Mouse (Mus musculus): ENCODE results near the gene Epn2. TPM values are rescaled to one million over a fixed set of nuclear protein-coding genes. Genes with fewer than 3 reads are reported as not detected.

Gene Epn2
- polyA plus RNA-seq, 1 experiment from 2014 or later: 28.0 TPM

GRCm38 (mm10) chr11:61478788-61479187 is 100.7 kb downstream of the Epn2 start:
- DNase-seq (ENCODE audit: low spot score) (no peak), ATAC-seq (ENCODE audit: low read depth) (no peak)
- 89% methylated on average over 4 of the region's 4 CpGs for WGBS
- Histone ChIP-seq H3K27me3 (replicated peaks; ENCODE audit: control insufficient read depth, insufficient read depth, low read length) (no peaks in the 10 kb centered on the region), H3K9me3 (ENCODE audit: control insufficient read depth, low read length) (no peaks in the 10 kb centered on the region), H3K4me2 (ENCODE audit: low read depth, low read length) (no peak overlapping the region), H3K4me3 (ENCODE audit: low read depth, low read length) (no peak overlapping the region), H3K9ac (ENCODE audit: low read depth, low read length) (no peak overlapping the region), H3K27ac (replicated peaks; ENCODE audit: low read depth, low read length) (no peak overlapping the region), H3K36me3 (ENCODE audit: control insufficient read depth, insufficient read depth, low read length) (no peaks in the 10 kb centered on the region), H3K4me1 (ENCODE audit: control insufficient read depth, insufficient read depth, low read length) (peaks cover 25% of the 10 kb centered on the region)

GRCm38 (mm10) chr11:61477566-61478508 is 101.7 kb downstream of the Epn2 start:
- Histone ChIP-seq H3K9me3 (ENCODE audit: control insufficient read depth, low read length) (no peaks in the 10 kb centered on the region), H3K9ac (ENCODE audit: low read depth, low read length) (0 out of 2 replicates have a peak overlapping the region, but pooled peaks have one; percentile 15), H3K4me2 (ENCODE audit: low read depth, low read length) (peak overlapping the region; percentile 43), H3K27ac (replicated peaks; ENCODE audit: low read depth, low read length) (peak overlapping the region; percentile 44), H3K27me3 (replicated peaks; ENCODE audit: control insufficient read depth, insufficient read depth, low read length) (no peaks in the 10 kb centered on the region), H3K4me3 (ENCODE audit: low read depth, low read length) (peak overlapping the region; percentile 6; the same call in 1 of the 2 replicates), H3K36me3 (ENCODE audit: control insufficient read depth, insufficient read depth, low read length) (no peaks in the 10 kb centered on the region), H3K4me1 (ENCODE audit: control insufficient read depth, insufficient read depth, low read length) (peaks cover 17% of the 10 kb centered on the region)
- DNase-seq (ENCODE audit: low spot score) (peak; percentile 41), ATAC-seq (ENCODE audit: low read depth) (0 out of 2 replicates have a peak, but pooled peaks have one; percentile 27)
- 56% methylated on average over 17 of the region's 17 CpGs for whole genome bisulfite sequencing

DNA sequence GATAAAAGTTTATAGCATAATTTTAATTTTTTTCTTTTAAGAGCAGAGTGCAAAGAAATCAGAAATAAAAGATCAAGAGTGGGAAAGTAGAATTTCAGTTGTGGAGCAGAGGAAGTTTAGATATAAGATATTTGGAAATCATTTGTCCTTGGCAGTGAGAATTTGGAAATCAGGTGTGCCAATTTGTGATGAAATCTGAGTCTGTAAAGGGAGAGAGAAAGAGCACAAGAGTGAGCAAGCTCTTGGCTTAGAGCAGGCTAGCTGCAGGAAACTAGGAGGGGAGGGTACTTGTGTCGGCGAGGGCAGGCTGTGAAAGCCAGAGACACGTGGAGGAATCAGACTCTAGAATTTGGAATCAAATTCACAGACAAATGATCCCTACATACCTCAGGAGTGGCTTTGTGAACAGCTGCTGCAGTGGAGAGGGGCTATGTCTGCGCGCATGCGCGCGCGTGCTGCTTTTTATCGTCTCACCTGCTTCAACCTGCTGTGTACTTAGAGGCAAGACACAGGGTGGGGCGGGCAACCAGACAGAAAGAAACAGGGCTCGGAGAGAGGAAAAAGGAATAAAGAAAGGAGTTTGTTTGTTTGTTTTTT is 102.6 kb downstream of the Epn2 start:
- peak overlapping the region; percentile 6 for H3K4me3 ChIP-seq (ENCODE audit: low read depth, low read length)
- peak; percentile 80 for DNase-seq (ENCODE audit: low spot score)
- H3K27ac ChIP-seq (replicated peaks; ENCODE audit: low read depth, low read length): peak overlapping the region; percentile 44; the same call in 1 of the 2 replicates
- no peaks in the 10 kb centered on the region for H3K9me3 ChIP-seq (ENCODE audit: control insufficient read depth, low read length)
- no peaks in the 10 kb centered on the region for H3K27me3 ChIP-seq (replicated peaks; ENCODE audit: control insufficient read depth, insufficient read depth, low read length)
- ATAC-seq (ENCODE audit: low read depth): peak; percentile 87
- H3K4me1 ChIP-seq (ENCODE audit: control insufficient read depth, insufficient read depth, low read length): peaks cover 17% of the 10 kb centered on the region
- WGBS: 37% methylated on average over 12 of the region's 12 CpGs
- H3K4me2 ChIP-seq (ENCODE audit: low read depth, low read length): peak overlapping the region; percentile 43
- no peaks in the 10 kb centered on the region for H3K36me3 ChIP-seq (ENCODE audit: control insufficient read depth, insufficient read depth, low read length)
- 0 out of 2 replicates have a peak overlapping the region, but pooled peaks have one; percentile 15 for H3K9ac ChIP-seq (ENCODE audit: low read depth, low read length)

DNA sequence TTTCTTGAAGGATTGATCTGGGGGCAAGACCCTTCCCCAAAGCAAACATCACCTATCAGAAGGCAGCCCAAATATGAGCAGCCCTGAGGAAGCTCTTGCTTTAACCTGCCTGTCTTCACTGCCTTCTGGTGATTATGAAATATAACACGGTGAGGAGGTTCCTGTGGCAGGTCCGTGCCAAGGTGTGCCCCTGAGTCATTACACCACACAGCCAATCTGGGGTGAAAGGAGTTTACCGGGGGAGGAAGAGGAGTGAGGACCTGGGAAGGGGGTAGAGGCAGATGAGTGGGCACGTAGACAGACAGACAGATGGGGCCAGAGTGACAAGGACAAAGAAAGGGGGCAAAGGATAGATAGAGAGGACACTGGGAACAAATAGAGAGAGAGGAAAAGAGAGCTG is 105.9 kb downstream of the Epn2 start:
- H3K27ac ChIP-seq (replicated peaks; ENCODE audit: low read depth, low read length): no peak overlapping the region
- no peaks in the 10 kb centered on the region for H3K27me3 ChIP-seq (replicated peaks; ENCODE audit: control insufficient read depth, insufficient read depth, low read length)
- H3K36me3 ChIP-seq (ENCODE audit: control insufficient read depth, insufficient read depth, low read length): no peaks in the 10 kb centered on the region
- H3K4me3 ChIP-seq (ENCODE audit: low read depth, low read length): no peak overlapping the region
- peaks cover 10% of the 10 kb centered on the region for H3K4me1 ChIP-seq (ENCODE audit: control insufficient read depth, insufficient read depth, low read length)
- no peak overlapping the region for H3K4me2 ChIP-seq (ENCODE audit: low read depth, low read length)
- 55% methylated on average over 4 of the region's 4 CpGs for WGBS
- H3K9me3 ChIP-seq (ENCODE audit: control insufficient read depth, low read length): no peaks in the 10 kb centered on the region
- DNase-seq (ENCODE audit: low spot score): no peak
- ATAC-seq (ENCODE audit: low read depth): no peak
- H3K9ac ChIP-seq (ENCODE audit: low read depth, low read length): no peak overlapping the region

DNA sequence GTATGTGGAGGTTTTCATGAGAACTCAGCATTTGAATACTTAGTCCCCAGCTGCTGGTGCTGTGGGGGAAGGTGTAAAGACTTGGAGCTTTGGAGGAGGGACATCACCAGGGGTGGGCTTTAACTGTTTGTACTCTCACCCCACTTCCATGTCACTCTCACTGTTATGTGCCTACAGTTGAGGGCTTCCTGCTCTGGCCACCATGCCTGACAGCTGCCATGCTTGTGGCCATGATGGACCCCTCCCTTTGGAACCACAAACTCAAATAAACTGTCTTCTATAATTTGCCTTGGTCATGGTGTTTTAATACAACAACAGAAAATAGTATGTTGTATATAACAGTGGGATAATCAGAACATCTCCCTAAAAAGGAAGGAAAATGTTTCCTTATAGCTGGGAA is 108.6 kb downstream of the Epn2 start:
- no peak overlapping the region for H3K4me3 ChIP-seq (ENCODE audit: low read depth, low read length)
- DNase-seq (ENCODE audit: low spot score) (no peak), ATAC-seq (ENCODE audit: low read depth) (no peak)
- 0 out of 2 replicates have a peak, but pooled peaks cover 3% of the 10 kb centered on the region for H3K9me3 ChIP-seq (ENCODE audit: control insufficient read depth, low read length)
- H3K27me3 ChIP-seq (replicated peaks; ENCODE audit: control insufficient read depth, insufficient read depth, low read length): no peaks in the 10 kb centered on the region
- no peak overlapping the region for H3K27ac ChIP-seq (replicated peaks; ENCODE audit: low read depth, low read length)
- H3K4me2 ChIP-seq (ENCODE audit: low read depth, low read length): no peak overlapping the region
- H3K9ac ChIP-seq (ENCODE audit: low read depth, low read length): no peak overlapping the region
- H3K36me3 ChIP-seq (ENCODE audit: control insufficient read depth, insufficient read depth, low read length): no peaks in the 10 kb centered on the region
- H3K4me1 ChIP-seq (ENCODE audit: control insufficient read depth, insufficient read depth, low read length): no peaks in the 10 kb centered on the region; the same call in none of the 2 replicates

- Histone ChIP-seq H3K4me1 (ENCODE audit: control insufficient read depth, insufficient read depth, low read length) (no peaks in the 10 kb centered on the region; the same call in none of the 2 replicates), H3K27ac (replicated peaks; ENCODE audit: low read depth, low read length) (no peak overlapping the region), H3K9ac (ENCODE audit: low read depth, low read length) (no peak overlapping the region), H3K36me3 (ENCODE audit: control insufficient read depth, insufficient read depth, low read length) (no peaks in the 10 kb centered on the region), H3K4me2 (ENCODE audit: low read depth, low read length) (no peak overlapping the region), H3K27me3 (replicated peaks; ENCODE audit: control insufficient read depth, insufficient read depth, low read length) (no peaks in the 10 kb centered on the region), H3K4me3 (ENCODE audit: low read depth, low read length) (no peak overlapping the region), H3K9me3 (ENCODE audit: control insufficient read depth, low read length) (0 out of 2 replicates have a peak, but pooled peaks cover 3% of the 10 kb centered on the region)
- ATAC-seq (ENCODE audit: low read depth): no peak
- no peak for DNase-seq (ENCODE audit: low spot score)
- WGBS: 56% methylated on average over 7 of the region's 7 CpGs
Measured at GRCm38 (mm10) chr11:61469317-61469917, 110.1 kb downstream of the Epn2 start.

DNA sequence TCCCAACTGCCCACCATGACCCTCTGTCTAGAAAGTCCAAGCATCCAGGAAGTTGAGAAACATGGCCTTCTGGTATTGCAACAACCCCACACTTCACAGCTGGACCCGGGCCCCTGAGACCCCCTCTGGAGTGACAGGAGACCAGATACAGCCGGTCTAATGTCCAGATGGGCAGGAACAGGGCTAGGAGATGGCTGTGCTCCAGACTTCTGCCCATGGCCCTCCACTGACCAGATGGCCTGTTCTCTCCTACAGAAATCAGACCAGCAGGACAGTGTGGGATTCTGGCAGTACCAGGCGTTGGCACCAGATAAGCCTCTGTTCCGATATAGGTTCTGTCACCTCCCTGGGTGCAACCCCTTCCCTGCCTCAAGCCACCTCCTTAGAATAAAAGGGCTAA is 111.0 kb downstream of the Epn2 start:
- H3K27ac ChIP-seq (replicated peaks; ENCODE audit: low read depth, low read length): no peak overlapping the region
- no peak for DNase-seq (ENCODE audit: low spot score)
- no peak overlapping the region for H3K9ac ChIP-seq (ENCODE audit: low read depth, low read length)
- H3K36me3 ChIP-seq (ENCODE audit: control insufficient read depth, insufficient read depth, low read length): no peaks in the 10 kb centered on the region
- WGBS: 79% methylated on average over 4 of the region's 4 CpGs
- H3K4me2 ChIP-seq (ENCODE audit: low read depth, low read length): no peak overlapping the region
- H3K4me1 ChIP-seq (ENCODE audit: control insufficient read depth, insufficient read depth, low read length): no peaks in the 10 kb centered on the region; the same call in none of the 2 replicates
- H3K27me3 ChIP-seq (replicated peaks; ENCODE audit: control insufficient read depth, insufficient read depth, low read length): no peaks in the 10 kb centered on the region
- ATAC-seq (ENCODE audit: low read depth): no peak
- H3K9me3 ChIP-seq (ENCODE audit: control insufficient read depth, low read length): 0 out of 2 replicates have a peak, but pooled peaks cover 3% of the 10 kb centered on the region
- no peak overlapping the region for H3K4me3 ChIP-seq (ENCODE audit: low read depth, low read length)

Measured in embryonic facial prominence, embryonic 14.5 days (tissue).